Mouse (Mus musculus) forebrain, embryonic 10.5 days (tissue): ENCODE results near the gene R3hdml. TPM values are rescaled to one million over a fixed set of nuclear protein-coding genes. Genes with fewer than 3 reads are reported as not detected.

Source experiments
- DNase-seq: peaks from one replicate; pipeline ENCODE4 v3.0.0-alpha.2; 2017; ENCODE audit warnings: low spot score; ENCODE audit errors: extremely low spot score
- H3K27ac ChIP-seq: fragments of 300-500 bp; sonication (generic); 2 replicates; pipeline ENCODE4 v1.5.1; 2016; ENCODE audit warnings: mild to moderate bottlenecking
- H3K27me3 ChIP-seq: fragments of 300-500 bp; sonication (generic); 2 replicates; pipeline ENCODE4 v1.6.1; 2016; ENCODE audit warnings: mild to moderate bottlenecking; ENCODE audit not compliant: poor library complexity, severe bottlenecking
- H3K36me3 ChIP-seq: fragments of 300-500 bp; sonication (generic); replicated peaks from 2 replicates; pipeline ENCODE4 v1.6.1; 2016; ENCODE audit warnings: mild to moderate bottlenecking, moderate library complexity
- H3K4me1 ChIP-seq: fragments of 300-500 bp; sonication (generic); 2 replicates; pipeline ENCODE4 v1.6.1; 2016
- H3K4me3 ChIP-seq: fragments of 300-500 bp; sonication (generic); 2 replicates; pipeline ENCODE4 v1.5.1; 2016; ENCODE audit warnings: mild to moderate bottlenecking, moderate library complexity
- H3K9me3 ChIP-seq: fragments of 300-500 bp; sonication (generic); 2 replicates; pipeline ENCODE4 v1.6.1; 2016; ENCODE audit warnings: mild to moderate bottlenecking, moderate library complexity
- WGBS: fragments of 180-500 bp; shearing (Covaris S2); methylation state at CpG from one replicate; pipeline ENCODE4 v1.1.7; 2016; 5-methylcytosine and 5-hydroxymethylcytosine counted together
- polyA plus RNA-seq: library from polyadenylated mRNA; unstranded; fragments of >200 nt; fragmentation: Nextera tagmentation; extraction: Ambion mirVana; gene quantifications from 2 replicates; pipeline ENCODE4 v1.2.1, GENCODE M21; 2016

Gene R3hdml
- polyA plus RNA-seq, 1 experiment from 2014 or later: not detected

- Histone ChIP-seq H3K36me3 (no peaks in the 10 kb centered on the region), H3K9me3 (no peaks in the 10 kb centered on the region), H3K4me1 (peaks cover 13% of the 10 kb centered on the region), H3K27ac (no peak overlapping the region), H3K27me3 (peaks cover 15% of the 10 kb centered on the region), H3K4me3 (no peak overlapping the region)
- peak; percentile 79 for DNase-seq
- 16% methylated on average over 9 of the region's 9 CpGs for WGBS
Measured at GRCm38 (mm10) chr2:163531917-163532316, 39.8 kb downstream of the R3hdml start.

- DNase-seq: no peak
- 88% methylated on average over 9 of the region's 9 CpGs for WGBS
- H3K36me3 ChIP-seq: no peaks in the 10 kb centered on the region
- H3K27me3 ChIP-seq: peaks cover 15% of the 10 kb centered on the region
- peaks cover 13% of the 10 kb centered on the region for H3K4me1 ChIP-seq
- H3K27ac ChIP-seq: no peak overlapping the region
- H3K4me3 ChIP-seq: no peak overlapping the region
- H3K9me3 ChIP-seq: no peaks in the 10 kb centered on the region
Measured at GRCm38 (mm10) chr2:163533226-163533625, 41.1 kb downstream of the R3hdml start.

GRCm38 (mm10) chr2:163534958-163535524, 42.9 kb downstream of the R3hdml start:
- peak; percentile 83 for DNase-seq
- Histone ChIP-seq H3K9me3 (no peaks in the 10 kb centered on the region), H3K27ac (peak overlapping the region; percentile 76; the same call in 1 of the 2 replicates), H3K4me3 (peak overlapping the region; percentile 47), H3K4me1 (peaks cover 13% of the 10 kb centered on the region), H3K27me3 (peaks cover 15% of the 10 kb centered on the region), H3K36me3 (no peaks in the 10 kb centered on the region)
- WGBS: 15% methylated on average over 22 of the region's 22 CpGs

- Histone ChIP-seq H3K27ac (no peak overlapping the region), H3K9me3 (no peaks in the 10 kb centered on the region), H3K27me3 (peaks cover 15% of the 10 kb centered on the region), H3K4me1 (peaks cover 13% of the 10 kb centered on the region), H3K36me3 (no peaks in the 10 kb centered on the region), H3K4me3 (no peak overlapping the region)
- 80% methylated on average over 5 of the region's 5 CpGs for WGBS
- DNase-seq: no peak
Measured at GRCm38 (mm10) chr2:163537443-163537842, 45.3 kb downstream of the R3hdml start.

- H3K36me3 ChIP-seq: no peaks in the 10 kb centered on the region
- H3K27ac ChIP-seq: no peak overlapping the region
- peaks cover 13% of the 10 kb centered on the region for H3K4me1 ChIP-seq
- WGBS: 91% methylated on average over 2 of the region's 2 CpGs
- no peaks in the 10 kb centered on the region for H3K9me3 ChIP-seq
- H3K27me3 ChIP-seq: peaks cover 15% of the 10 kb centered on the region
- DNase-seq: no peak
- no peak overlapping the region for H3K4me3 ChIP-seq
Measured at GRCm38 (mm10) chr2:163538410-163538809, 46.3 kb downstream of the R3hdml start.

- WGBS: 81% methylated on average over 13 of the region's 13 CpGs
- DNase-seq: no peak
- peaks cover 15% of the 10 kb centered on the region for H3K27me3 ChIP-seq
- no peak overlapping the region for H3K4me3 ChIP-seq
- H3K36me3 ChIP-seq: no peaks in the 10 kb centered on the region
- no peaks in the 10 kb centered on the region for H3K9me3 ChIP-seq
- H3K4me1 ChIP-seq: peaks cover 13% of the 10 kb centered on the region
- H3K27ac ChIP-seq: no peak overlapping the region
Measured at GRCm38 (mm10) chr2:163539321-163540040, 47.4 kb downstream of the R3hdml start.

- Histone ChIP-seq H3K4me3 (no peak overlapping the region), H3K27me3 (peaks cover 12% of the 10 kb centered on the region), H3K36me3 (no peaks in the 10 kb centered on the region), H3K4me1 (peaks cover 8% of the 10 kb centered on the region), H3K9me3 (no peaks in the 10 kb centered on the region), H3K27ac (no peak overlapping the region)
- DNase-seq: no peak
- WGBS: 85% methylated on average over 9 of the region's 9 CpGs
Measured at GRCm38 (mm10) chr2:163540231-163541117, 48.4 kb downstream of the R3hdml start.

GRCm38 (mm10) chr2:163541568-163542182, 49.6 kb downstream of the R3hdml start:
- Histone ChIP-seq H3K9me3 (no peaks in the 10 kb centered on the region), H3K36me3 (no peaks in the 10 kb centered on the region), H3K4me1 (peaks cover 2% of the 10 kb centered on the region), H3K4me3 (no peak overlapping the region), H3K27me3 (0 out of 2 replicates have a peak, but pooled peaks cover 2% of the 10 kb centered on the region), H3K27ac (no peak overlapping the region)
- 83% methylated on average over 10 of the region's 10 CpGs for WGBS
- no peak for DNase-seq

GRCm38 (mm10) chr2:163542674-163543073, 50.6 kb downstream of the R3hdml start:
- 88% methylated on average over 10 of the region's 10 CpGs for WGBS
- Histone ChIP-seq H3K27me3 (no peaks in the 10 kb centered on the region), H3K9me3 (no peaks in the 10 kb centered on the region), H3K4me1 (no peaks in the 10 kb centered on the region), H3K4me3 (no peak overlapping the region), H3K36me3 (no peaks in the 10 kb centered on the region), H3K27ac (no peak overlapping the region)
- no peak for DNase-seq

- no peak overlapping the region for H3K4me3 ChIP-seq
- WGBS: 83% methylated on average over 14 of the region's 14 CpGs
- H3K9me3 ChIP-seq: no peaks in the 10 kb centered on the region
- no peaks in the 10 kb centered on the region for H3K36me3 ChIP-seq
- H3K4me1 ChIP-seq: peaks cover 5% of the 10 kb centered on the region
- H3K27ac ChIP-seq: no peak overlapping the region
- no peak for DNase-seq
- H3K27me3 ChIP-seq: no peaks in the 10 kb centered on the region
Measured at GRCm38 (mm10) chr2:163546623-163547318, 54.7 kb downstream of the R3hdml start.

GRCm38 (mm10) chr2:163548822-163549221, 56.7 kb downstream of the R3hdml start:
- 82% methylated on average over 6 of the region's 6 CpGs for WGBS
- no peak overlapping the region for H3K27ac ChIP-seq
- H3K9me3 ChIP-seq: no peaks in the 10 kb centered on the region
- no peaks in the 10 kb centered on the region for H3K27me3 ChIP-seq
- peaks cover 5% of the 10 kb centered on the region for H3K4me1 ChIP-seq
- no peak overlapping the region for H3K4me3 ChIP-seq
- DNase-seq: no peak
- H3K36me3 ChIP-seq: no peaks in the 10 kb centered on the region

- no peaks in the 10 kb centered on the region for H3K36me3 ChIP-seq
- whole genome bisulfite sequencing: 54% methylated on average over 6 of the region's 6 CpGs
- no peaks in the 10 kb centered on the region for H3K27me3 ChIP-seq
- H3K4me1 ChIP-seq: peaks cover 5% of the 10 kb centered on the region
- DNase-seq: no peak
- no peak overlapping the region for H3K4me3 ChIP-seq
- H3K27ac ChIP-seq: no peak overlapping the region
- H3K9me3 ChIP-seq: no peaks in the 10 kb centered on the region
Measured at GRCm38 (mm10) chr2:163549786-163550185, 57.7 kb downstream of the R3hdml start.
